Mouse (Mus musculus) layer of hippocampus, adult 6 months (tissue): ENCODE results near the gene Gpr19. TPM values are rescaled to one million over a fixed set of nuclear protein-coding genes. Genes with fewer than 3 reads are reported as not detected.

Experiments used
- long read RNA-seq, 2 experiments: library from polyadenylated mRNA; unstranded; transcript quantifications; one replicate each; pipeline ENCODE4 v2.0.0; 2019 to 2020
- polyA plus RNA-seq: library from polyadenylated mRNA; unstranded; fragments of <200 nt; fragmentation: Nextera tagmentation; gene quantifications from 2 replicates; pipeline ENCODE4 v1.2.3, GENCODE M21; 2021

Gpr19 gene
- 26.1 and 30.7 TPM in 2 replicates for polyA plus RNA-seq
- long read RNA-seq, experiment 1, partial matches to known transcripts, result 42 of 48 reads
- long read RNA-seq, experiment 1, other reads (novel, unspliced or antisense), result 6 of 48 reads
- long read RNA-seq, experiment 2, transcript Gpr19-202 (3 exons, 1,647 nt), result major isoform, 7 of 174 reads
- long read RNA-seq, experiment 2, partial matches to known transcripts, result 142 of 174 reads
- long read RNA-seq, experiment 2, other reads (novel, unspliced or antisense), result 21 of 174 reads

DNA sequence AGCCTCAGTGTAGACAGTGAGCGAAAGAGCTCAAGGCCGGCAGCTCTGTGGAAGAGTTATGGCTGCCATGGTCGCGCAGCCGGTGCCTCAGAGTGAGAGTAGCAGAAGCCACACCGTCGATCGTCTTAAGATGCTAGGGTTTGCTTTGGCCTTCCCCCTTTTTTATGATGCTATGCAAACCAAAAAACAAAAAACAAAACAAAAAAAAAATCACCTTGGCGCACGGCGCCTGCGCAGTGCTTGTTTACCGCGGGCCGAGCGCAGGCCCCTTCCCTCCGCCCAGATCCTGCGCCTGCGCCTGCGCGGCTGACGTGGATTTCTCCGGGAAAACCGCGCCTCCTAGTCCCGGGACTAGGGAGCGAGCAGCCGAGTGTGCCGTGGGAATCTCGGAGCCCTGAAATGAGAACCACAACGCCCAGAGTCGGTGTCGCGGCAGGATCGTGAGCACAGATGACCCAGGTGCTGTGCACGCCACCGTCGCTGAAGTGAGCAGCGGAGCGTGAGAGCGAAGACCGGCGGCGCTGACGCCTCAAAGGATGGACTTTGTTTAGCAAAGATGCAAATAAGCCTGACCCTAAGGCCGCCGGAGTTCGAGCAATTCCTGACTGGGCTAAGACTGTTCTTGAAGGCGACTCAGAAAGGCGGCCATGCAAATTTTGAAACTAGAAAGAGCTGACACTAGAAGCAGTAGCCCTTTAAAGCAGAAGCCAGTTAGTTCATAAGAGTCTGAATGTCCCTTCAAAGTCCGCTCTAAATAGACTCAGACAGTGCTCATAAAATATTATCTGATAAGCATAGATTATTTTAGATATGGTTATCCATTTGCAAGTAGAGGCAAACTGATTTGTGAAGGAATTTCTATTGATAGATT lies at the start of gene Gpr19:
TSS of gene Gpr19 (minus strand) at position 484 of the 871 bp plus-strand sequence.

DNA sequence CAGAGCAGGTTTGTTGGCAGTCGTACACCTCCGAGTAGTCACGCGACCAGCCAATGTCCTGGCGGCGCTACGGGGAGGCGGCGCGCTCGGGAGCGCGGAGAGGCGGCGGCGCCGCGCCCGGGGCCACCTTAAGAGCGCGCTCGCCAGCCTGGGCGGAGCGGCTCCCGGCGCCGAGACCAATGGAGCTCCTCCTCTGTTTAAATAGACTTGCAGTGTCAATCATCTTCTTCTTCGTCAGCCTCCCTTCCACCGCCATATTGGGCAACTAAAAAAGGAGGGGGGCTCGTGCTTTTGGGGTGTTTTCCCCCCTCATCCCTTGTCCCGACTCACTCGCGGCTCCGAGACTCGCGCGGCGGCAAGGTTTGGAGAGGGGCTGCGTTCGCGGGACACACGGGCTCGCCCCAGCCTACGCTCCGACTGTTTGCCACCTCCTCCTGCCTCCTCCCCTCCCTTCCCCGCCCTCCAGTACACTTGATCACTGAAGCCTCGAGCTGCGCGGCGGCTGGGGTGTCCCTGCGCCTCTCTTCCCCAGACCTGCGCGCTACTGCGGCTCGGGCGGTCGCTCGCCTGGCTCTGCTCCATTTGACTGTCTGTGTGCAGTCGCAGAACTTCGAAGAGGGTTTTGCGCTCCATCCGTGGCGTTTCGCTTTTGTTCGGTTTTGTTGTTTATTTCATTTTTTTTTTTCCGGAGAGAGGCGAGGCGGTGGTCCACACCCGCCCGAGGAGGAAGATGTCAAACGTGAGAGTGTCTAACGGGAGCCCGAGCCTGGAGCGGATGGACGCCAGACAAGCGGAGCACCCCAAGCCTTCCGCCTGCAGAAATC lies 22.0 kb upstream of the Gpr19 start, which contains the start of gene Cdkn1b:
TSS of gene Cdkn1b (plus strand) at position 212 of the 824 bp plus-strand sequence.

DNA sequence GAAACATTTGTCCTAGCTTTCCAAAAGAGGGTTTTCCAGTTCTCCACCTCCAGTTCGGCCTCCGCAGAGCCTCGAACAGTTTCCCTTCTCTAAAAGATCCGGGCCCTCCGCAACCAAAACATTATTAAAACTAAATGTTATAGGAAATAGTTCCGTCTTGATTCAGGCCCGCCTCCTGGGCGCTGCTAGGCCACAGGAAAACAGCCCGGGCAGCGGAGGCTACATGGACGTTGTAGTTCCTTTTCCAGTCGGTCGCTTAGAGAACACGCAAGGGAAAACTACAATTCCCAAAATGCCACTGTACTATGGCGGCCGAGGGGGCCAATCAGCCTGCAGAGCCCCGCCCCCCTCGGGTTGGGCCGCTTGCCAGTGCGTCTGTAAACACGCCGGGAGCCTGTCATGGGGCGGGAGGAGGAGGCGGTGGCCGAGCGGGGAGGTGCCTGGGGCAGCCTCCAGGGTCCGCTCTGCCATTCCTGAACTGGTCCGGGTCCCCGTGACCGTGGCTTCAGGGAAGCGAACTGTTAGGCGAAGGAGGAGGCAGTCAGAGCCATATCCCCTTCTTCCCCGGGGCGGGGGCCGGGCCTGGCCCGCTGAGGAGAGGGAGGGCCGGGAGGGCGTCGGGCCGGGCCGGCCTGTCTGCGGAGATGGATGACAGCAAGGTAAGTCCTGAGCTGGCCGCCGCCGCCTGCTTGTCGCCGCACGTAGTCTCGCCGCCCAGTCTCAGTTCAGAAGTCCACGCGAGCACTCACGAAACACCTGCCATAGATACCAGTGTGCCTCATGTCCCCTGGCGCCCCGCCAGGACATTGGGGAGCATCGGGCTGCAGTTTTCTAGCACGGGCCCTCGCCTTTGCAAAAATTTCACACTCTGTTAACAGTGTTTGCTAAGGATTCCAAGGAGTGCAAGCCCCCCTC lies 68.3 kb downstream of the Gpr19 start, which contains the start of gene Crebl2:
TSS of gene Crebl2 (plus strand) at position 369 of the 915 bp plus-strand sequence.

Other genes starting within 250 kb of the Gpr19 start
- 2.7 TPM in 2 replicates for gene Dusp16, start 106.0 kb downstream of the Gpr19 start, polyA plus RNA-seq
- gene Crebl2, start 68.4 kb downstream of the Gpr19 start, polyA plus RNA-seq, result 21.1 and 29.9 TPM in 2 replicates
- 28.9 and 43.6 TPM in 2 replicates for gene Cdkn1b, start 21.8 kb upstream of the Gpr19 start, polyA plus RNA-seq
- gene Apold1, start 83.1 kb upstream of the Gpr19 start, polyA plus RNA-seq, result 1.4 and 1.7 TPM in 2 replicates
- 30.0 and 30.7 TPM in 2 replicates for gene Ddx47, start 113.0 kb upstream of the Gpr19 start, polyA plus RNA-seq
- 0.06 and 0.13 TPM in 2 replicates for gene Gprc5a, start 167.1 kb upstream of the Gpr19 start, polyA plus RNA-seq
- 0.18 TPM in 2 replicates for gene Gprc5d, start 219.7 kb upstream of the Gpr19 start, polyA plus RNA-seq